Mouse (Mus musculus) spleen, adult 12 weeks (tissue): ENCODE data around the gene Ston2.
"Not testable (repeated sequence)": the region's sequence is repeated elsewhere in the genome, so short reads cannot be mapped to it uniquely, and the experiment has no call there.

ENCODE experiments used
- DNase-seq: peaks from one replicate; pipeline ENCODE4 v3.0.0; 2022; ENCODE audit warnings: low spot score

Gene Ston2

DNA sequence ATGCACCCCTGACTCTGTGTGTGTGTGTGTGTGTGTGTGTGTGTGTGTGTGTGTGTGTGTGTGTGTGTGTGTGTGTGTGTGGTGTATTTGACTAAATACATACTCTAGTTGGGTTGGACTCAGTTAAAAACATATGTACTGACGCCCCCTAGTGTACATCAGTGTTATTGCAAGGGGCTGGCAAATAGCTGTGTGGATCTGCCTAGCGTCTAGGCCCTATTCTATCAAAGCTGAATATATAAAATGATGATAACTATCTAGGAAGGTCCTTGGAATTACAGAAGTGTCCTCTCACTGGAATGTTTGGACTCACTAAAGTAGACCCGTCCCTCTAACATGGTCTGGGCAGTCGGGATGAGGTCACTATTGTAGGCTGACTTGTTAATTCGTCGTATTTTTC is 1.6 kb upstream of the Ston2 start:
- DNase-seq: no peak

DNA sequence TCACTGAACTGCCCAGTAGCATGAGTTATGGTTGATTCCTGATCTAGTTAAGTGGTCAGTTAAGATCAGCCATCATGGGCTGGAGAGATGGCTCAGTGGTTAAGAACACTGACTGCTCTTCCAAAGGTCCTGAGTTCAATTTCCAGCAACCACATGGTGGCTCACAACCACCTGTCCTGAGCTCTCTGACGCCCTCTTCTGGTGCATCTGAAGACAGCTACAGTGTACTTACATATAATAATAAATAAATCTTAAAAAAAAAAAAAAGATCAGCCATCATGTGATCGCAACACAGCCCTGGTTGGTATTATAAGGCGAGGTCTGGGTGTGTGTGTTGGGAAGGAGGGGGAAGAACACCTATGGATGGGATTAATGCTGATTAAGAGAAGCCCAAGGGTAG is 259 bp upstream of the Ston2 start:
- not testable (repeated sequence) for DNase-seq

DNA sequence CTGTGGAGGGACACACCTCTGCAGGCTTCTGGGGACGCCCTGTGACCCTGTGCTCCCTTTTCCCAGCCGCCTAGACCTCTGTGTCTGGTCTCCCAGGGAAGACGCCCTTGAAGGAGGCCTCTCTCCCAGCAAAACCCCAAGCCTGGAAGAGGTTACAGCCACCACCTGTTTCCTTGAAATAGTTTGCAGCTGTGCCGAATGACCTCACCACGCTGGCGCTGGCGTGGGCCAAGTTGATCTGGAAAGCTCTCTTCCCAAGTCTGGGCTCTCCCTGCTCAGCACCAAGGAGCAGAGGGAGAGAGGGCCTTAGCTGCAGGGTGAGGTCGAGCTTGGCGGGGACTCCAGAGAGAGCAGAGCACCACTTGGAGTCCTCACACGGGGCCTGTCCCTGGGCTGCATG is 1.8 kb downstream of the Ston2 start:
- no peak for DNase-seq

- no peak for DNase-seq
Measured at GRCm38 (mm10) chr12:91781432-91781831, 6.8 kb downstream of the Ston2 start.

- DNase-seq: no peak
Measured at GRCm38 (mm10) chr12:91780531-91780930, 7.7 kb downstream of the Ston2 start.

DNA sequence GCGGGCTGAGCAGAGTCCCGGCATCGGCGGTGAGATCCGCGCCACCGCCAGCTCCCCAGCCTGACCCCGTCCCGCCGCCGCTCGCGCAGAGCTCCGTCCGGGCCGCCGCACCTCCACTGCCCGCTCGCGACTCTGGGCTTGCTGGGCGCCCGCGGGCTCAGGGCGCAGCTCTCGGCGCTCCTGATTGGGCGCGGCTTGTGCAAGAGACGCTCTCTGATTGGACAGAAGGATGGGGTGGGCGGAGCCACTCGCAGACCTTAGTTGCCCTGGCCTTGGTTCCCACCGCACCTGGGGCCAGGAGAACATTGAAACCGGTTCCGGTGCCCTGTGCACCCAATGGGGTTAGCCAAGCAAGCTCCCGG is 9.2 kb downstream of the Ston2 start:
- DNase-seq: peak; percentile 21

DNA sequence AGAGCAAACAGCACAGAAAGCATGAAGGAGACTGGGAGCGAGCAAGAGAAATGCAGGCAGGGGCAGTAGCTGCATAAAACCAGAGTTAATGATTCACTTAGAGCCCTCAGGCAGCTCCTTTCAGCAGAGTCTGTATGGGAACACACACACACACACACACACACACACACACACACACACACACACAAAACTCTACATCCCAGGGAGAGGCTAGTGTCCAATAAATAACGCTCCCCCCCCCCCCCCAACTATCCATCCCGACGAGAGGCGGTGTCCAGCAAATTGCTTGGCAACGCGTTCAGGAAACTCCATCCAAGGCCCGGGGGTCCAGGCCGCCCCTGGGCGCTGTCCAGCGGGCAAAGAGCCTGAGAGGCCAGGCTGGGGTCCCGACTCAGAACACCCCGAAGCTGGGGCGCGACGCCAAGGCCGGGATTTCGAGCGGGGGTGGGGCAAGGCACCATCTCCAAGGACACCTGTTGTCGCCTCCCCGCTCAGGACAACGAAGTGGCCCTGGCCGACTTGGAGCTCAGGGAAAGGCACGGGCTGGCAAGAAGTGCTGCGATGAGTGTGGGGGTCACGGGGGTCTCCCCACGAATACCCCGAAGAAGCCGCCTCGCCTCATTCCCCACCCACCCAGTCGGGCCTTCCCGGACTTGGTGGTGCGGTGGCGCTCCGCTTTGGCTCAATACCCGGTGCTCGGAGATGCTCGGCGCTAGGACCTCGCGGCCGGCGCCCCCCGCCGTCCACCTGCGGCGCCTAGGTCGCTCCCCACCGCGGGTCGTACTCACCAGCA is 9.8 kb downstream of the Ston2 start:
- no peak for DNase-seq

- no peak for DNase-seq
Measured at GRCm38 (mm10) chr12:91776342-91776741, 11.8 kb downstream of the Ston2 start.

DNA sequence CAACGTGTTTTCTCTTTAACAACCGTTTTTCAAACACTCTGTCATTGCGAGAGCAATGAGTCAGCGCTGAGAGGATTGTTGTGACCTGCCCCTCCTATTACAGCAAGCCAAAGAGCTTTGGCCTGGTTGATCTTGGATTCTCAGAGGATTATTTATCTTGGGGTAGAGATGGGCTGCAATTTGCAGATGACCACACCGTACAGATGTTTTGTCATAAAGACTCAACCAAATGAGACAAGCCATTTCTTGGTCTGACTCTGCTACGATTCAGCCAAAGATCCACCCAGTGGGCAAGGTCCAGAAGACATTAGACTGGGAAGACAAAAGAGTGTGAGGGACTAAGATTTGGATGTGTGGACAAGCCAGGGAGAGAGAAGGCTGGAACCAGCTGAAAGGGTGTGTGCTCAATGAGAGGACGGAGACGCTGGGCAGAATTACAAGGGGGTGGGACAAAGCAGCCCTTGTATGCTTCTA is 13.3 kb downstream of the Ston2 start:
- DNase-seq: no peak

DNA sequence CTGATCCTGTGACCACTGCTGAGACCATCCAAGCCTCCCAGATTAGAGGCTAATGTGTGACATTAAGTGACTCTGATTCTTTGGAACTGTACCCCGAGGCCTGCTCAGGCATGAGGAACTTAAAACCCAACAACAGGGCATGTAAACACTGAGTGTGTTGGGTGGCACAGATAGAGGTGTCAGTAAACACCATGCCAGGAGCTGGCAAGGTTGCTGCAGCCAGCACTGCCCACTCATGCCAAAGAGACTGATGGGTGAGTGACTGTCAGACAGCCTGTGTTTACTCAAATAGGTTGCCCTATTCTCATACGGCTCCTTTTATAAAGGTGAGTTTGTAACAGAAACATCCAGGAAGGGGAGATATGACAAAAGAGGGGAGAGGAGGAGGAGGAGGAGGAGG is 19.3 kb downstream of the Ston2 start:
- DNase-seq: no peak

DNA sequence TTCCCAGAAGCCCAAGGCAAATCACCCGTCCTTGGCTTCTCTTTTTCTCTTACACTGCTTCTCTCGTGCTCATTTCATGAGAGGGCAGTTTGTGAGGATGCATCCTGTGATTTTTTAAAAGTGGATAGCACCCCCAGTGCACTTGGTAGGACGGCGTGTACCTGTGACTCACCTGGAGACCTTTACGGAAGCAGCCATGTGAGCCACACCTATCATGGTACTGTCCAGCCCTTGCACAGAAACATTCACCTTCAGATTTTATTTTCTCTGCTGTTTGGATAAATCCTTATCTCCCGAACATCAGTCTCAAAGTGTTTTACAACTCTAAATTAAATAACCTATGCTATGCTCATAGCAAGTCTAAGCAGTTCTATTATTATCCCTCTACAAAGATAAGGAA is 20.0 kb downstream of the Ston2 start:
- no peak for DNase-seq

DNA sequence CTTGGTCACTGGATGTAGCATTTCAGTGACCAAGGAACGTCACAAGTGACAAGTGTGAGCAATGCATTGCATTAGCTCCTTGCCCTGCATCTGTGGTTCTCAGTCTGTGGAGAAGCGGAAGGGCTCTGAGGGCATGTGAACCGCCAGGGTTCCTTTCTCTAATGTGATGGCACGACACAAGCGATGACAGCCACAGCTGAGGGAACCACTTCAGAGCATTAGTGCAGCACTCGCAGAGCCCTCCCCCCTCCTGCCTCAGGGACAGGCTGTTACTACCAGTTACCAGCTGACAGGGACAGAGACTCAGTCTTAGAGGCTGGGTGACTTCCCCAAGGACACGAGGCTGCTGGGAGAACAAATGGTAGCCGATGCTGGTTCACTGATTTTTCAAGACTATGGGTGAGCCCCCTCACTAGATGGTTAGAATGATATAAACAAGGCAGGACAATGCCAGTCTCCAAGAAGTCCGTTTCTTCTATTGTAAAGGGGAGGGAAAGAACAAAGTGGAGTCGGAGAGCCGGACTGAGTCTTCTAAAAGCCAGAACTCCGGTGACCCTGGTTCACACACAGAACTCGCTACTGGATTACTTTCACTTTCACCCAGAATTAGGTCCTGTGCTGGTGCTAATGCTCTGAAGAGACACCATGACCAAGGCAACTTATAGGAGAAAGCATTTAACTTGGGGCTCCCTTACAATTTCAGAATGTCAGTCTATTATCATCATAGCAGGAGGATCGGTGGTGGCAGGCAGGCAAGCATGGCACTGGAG is 21.7 kb downstream of the Ston2 start:
- DNase-seq: peak; percentile 25

GRCm38 (mm10) chr12:91765504-91765903 is 22.7 kb downstream of the Ston2 start:
- DNase-seq: peak; percentile 23

- no peak for DNase-seq
Measured at GRCm38 (mm10) chr12:91765054-91765453, 23.1 kb downstream of the Ston2 start.

DNA sequence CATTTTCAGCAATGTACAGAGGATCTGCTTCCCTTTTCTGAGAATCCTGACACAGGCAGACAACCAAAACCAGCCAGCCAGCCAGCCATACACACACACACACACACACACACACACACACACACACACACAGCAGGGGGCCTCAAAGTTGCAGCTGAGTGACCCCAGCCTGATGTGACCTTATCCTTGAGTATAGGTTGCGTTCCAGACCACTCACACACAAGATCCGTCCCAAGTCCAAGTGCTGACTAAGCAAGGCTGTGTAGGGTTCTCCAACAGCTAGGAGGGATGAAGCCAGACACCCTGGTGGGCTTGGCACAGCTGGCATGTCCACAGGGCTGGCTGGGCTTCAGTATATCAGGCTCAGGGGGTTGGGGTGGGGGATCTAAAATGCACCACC is 23.7 kb downstream of the Ston2 start:
- no peak for DNase-seq

DNA sequence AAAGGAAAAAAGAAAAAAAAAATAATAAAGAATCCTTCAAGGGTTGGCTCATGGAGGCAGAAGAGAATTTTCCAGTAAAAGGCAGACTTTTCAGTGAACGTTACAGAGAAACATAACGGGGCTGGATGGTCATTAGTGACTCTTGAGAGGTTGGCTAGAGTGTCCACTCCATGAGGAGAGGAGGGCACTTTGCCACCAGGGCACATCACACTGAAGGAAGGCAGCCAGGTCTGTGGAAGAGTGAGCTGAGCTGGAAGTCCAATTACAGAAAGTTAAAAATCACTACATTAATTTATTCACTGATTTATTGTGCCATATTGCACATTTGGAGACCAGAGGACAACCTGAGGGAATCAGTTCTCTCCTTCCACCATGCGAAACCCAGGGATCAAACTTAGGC is 28.4 kb downstream of the Ston2 start:
- DNase-seq: no peak

- DNase-seq: no peak
Measured at GRCm38 (mm10) chr12:91757854-91758562, 30.2 kb downstream of the Ston2 start.

GRCm38 (mm10) chr12:91756562-91757166 is 31.5 kb downstream of the Ston2 start:
- no peak for DNase-seq

- no peak for DNase-seq
Measured at GRCm38 (mm10) chr12:91754606-91755005, 33.6 kb downstream of the Ston2 start.

DNA sequence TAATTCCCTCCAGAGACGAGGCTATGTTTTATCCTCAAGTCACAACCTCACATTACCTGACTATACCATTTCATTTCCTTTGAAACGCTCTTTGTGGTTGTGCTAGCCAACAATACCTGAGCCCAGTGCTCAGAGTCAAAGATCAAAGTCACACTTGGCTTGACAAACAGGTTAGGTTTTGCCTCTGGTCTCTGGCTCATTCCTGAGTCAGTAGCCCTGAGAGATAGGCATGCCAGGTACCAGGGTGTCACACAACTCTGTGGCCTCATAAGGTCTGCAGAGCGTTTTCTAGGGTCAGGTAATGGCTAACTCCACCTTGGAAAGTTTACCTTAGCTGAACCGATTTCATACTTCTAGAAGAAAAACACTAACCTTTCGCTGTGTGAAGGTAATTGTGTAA is 35.5 kb downstream of the Ston2 start:
- no peak for DNase-seq

- no peak for DNase-seq
Measured at GRCm38 (mm10) chr12:91751893-91752597, 36.1 kb downstream of the Ston2 start.
